Mouse (Mus musculus) cerebellum, adult 9-10 months (tissue): ENCODE data around the gene 1810055G02Rik.

ENCODE experiments used
- DNase-seq: peaks from one replicate; pipeline ENCODE4 v3.0.0; 2022

1810055G02Rik gene

DNA sequence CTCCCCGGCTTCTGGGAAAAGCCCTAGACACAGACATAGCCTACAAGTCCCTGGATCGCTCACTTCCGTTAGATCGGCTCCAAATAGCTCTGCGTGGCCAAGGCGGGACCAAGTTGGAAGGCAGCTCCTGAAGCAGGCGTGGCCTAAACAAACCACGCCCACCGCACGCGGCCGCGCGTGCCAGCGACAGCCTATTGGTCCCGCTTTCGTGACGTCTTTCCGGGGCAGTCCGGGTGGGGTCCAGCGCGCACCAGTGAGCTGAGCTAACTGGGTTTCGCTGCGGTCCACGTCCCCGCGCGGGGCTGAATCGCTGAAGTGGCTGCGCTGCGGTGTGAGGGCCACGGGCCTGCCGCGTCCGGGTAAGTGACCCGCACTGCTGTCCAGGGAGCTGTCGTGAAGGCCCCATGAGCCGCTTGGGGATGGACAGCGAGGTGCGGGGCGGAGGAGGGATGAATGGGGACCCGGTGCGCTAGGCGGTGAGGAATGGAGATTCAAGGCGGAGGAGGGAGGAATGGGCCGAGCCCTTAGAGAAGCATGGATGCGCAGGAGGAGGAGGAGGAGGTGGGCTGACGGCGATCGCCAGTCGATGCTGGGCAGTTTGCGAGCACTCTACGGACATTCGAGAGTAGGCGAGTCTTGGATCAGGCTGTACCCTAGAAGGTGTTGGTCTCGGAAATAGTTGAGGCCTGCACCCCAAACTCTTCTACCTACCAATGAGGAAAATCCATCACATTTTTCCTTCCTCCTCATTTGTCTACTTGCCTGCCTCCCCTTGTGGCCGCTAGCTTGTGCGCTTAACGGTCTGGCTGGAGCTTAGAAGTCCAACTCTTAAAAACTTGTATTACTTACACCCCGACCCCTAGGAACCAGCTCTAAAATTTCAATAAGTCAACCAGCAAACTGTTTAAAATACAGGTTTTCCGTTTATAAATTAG is at the start of gene 1810055G02Rik:
1810055G02Rik (plus strand) TSS at position 216 of the 935 bp plus-strand sequence.
- peak; percentile 99 for DNase-seq

DNA sequence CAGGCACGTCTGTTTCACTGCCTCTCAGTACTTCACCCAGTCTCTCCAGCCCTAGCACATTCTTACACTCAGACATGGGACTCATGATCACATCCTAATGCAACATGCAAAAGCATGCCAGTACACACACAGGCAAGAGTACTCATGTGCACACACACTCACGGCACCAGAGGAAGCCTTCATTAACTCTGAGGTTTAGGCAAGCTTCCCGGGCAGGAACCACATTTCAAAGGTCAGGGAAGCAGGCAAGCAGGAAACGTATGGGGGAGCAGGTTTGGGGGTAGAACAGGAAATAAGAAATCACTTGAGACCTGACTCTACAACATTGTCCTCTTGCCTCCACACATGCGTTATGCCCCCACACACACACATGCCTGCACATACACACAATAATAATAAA is 42.6 kb upstream of the 1810055G02Rik start:
- no peak for DNase-seq

DNA sequence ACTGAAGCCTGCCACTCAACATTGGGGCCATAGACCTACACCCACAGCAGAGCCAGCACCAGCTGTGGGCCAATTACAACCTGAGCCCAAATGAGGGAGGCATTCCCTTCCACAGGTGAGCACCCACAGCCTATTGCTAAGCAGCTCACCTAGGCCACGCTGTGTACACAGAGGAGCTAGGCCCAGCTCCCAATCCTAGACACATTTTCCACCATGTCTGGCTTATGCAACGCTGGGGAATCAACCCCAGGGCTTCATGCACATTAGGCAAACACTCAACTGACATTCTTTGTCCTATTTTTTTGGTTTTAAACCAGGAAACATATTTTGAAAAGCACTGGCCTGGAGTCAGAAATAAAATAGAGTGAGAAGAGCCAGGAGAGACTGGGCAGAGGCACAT is 41.5 kb upstream of the 1810055G02Rik start:
- no peak for DNase-seq

DNA sequence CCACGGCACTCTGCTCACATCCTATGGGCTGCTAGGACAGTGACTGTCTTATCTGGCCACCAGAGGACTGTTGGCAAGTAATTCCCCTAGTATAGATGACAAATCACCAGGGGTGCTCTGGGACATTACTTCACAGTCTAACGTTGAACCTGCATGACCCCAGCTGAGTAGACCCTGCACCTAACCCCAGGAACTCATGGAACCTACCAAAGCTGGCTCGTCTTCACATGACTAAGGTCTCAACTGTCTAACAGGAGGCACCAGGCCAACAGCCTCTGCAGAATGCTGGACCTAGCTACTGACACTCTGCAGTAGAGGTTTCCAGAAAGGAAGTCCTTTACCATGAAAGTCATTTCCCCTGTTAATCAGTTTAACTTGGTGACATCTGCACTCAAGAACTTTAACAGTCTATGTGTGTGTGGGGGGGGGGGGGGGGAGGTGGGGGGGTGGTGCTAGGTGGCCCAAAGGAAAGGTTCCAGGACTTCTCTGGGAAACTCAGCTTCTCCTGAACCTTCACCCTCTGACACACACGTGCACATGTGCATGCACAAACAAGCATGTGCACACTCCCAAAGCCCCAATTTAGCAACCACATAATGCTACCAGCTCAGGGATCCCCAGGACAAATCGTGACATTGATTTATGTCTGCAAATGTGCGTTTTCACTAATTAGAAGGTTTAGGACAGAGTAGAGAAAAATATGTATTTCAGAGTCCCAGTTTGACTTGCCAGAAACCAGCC is 40.8 kb upstream of the 1810055G02Rik start:
- no peak for DNase-seq

DNA sequence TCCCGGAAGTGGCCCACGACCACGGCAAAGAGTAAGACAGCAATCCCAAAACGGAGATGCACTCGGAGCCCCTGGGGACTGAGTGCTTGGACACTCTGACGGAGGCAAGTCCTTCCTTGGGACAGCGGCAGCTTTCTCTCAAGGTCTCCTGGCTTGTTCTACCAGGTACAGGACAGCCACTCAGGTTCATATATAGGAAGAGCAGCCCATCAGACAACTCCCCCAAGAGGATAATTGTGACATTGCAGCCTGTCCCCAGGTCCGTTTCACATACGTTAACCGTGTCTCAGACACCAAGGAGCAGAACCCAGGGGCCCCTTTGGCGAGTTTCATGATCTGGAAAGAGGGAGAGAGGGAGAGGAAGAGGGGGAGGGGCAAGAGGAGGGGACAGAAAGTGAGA is 40.1 kb upstream of the 1810055G02Rik start:
- no peak for DNase-seq

DNA sequence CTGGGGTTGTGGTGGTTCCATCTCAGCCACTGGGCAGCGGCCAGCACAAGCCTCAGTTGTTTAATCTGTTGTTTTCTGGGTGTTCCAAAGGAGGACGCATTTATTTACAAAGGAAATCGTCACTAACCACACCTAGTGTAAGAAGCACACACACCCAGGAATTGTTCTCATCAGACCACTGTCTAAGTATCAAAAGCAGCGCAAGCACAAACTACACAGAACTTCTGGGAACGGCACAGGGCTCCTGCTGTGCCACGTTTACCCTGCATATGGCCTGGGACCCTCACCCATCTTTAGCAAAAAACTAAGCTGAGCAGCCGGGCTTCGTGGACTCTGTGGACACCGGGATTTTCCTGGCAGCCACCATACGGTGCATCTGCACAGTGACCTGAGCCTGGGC is 39.5 kb upstream of the 1810055G02Rik start:
- DNase-seq: no peak

DNA sequence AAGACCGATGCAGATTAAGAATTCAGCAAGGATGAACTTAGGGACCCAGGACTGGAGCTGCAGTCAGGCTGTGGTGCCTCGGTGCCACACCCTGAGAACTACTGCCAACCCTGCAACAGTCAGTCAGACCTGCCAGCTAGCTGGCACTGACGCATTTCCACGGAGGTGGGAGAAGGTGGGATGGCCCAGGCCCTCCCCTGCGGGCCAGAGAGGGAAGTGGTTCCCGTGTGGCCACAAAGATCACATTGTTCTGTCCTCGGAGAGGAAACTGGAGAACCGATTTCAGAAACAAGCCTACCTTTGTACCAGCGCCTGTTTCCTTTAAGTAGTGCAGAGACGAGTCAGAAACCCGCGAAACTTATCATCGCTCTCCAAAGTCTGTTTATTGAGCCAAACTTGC is 39.0 kb upstream of the 1810055G02Rik start:
- DNase-seq: no peak

DNA sequence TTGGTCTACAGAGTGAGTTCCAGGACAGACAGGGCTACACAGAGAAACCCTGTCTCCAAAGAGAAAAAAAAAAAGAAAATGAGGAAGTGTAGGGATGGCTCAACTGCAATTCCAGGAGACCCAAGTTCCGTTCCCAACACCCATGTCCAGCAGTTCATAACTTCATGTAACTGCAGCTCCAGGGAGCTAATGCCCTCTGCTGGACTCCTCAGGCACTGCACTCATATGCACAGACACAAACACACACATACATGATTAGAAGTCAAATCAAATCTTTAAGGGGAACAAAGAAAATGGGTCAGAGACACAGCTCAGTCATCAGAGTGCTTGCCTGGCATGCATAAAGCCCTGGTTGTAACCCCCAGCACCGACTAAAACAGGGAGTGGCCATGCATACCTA is 34.9 kb upstream of the 1810055G02Rik start:
- DNase-seq: no peak

DNA sequence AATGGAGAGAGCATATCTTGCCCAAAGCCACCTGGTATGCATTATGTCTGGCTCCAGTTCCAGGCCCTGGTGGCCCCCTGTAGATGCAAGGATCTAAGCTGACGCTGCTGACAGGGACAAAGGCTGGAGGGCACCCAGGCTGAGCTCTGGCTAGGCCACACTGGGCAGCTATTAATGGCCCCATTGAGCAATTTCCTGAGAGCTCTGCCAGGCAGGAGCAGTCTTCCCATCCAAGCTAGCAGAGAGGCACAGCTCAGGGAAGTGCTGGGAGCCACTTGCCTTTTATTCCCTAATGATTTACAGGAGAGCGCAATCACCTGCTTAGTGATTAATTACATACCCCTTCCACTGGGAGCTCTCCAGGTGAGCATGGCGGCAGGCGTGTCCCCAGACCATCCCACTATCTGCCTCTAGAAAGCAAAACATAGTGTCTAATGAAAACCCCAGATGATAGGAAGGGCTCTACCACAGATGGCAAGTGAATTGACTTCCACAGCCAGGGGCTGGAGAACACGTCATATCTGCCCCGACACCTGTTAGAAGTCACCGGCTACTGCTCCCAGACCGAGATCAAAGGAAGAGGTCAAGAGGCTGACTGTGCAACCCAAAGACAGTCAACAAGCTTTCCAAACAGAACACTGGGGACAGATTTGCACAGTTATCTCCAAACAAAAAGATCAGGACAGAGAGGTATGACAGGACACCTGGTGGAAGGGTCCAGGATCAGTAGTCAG is 33.8 kb upstream of the 1810055G02Rik start:
- DNase-seq: no peak

DNA sequence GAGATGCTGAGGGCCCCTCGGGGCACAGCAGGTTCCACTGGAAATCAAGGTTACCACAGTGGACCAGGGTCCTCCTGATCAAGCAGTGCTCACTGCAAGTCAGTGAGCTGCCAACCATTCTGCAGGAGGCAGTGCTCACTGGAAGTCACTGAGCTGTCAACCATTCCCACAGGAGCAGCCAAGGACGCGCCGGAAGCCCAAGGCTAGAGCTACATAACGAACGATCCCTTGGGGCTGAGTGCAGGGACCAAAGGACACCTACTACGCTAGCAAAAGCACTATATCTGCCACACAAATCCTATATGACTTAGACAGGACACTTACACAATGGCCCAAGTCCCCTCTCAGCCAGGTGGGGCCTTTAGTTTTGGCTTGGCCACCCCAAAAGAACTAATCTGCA is 27.4 kb upstream of the 1810055G02Rik start:
- no peak for DNase-seq

DNA sequence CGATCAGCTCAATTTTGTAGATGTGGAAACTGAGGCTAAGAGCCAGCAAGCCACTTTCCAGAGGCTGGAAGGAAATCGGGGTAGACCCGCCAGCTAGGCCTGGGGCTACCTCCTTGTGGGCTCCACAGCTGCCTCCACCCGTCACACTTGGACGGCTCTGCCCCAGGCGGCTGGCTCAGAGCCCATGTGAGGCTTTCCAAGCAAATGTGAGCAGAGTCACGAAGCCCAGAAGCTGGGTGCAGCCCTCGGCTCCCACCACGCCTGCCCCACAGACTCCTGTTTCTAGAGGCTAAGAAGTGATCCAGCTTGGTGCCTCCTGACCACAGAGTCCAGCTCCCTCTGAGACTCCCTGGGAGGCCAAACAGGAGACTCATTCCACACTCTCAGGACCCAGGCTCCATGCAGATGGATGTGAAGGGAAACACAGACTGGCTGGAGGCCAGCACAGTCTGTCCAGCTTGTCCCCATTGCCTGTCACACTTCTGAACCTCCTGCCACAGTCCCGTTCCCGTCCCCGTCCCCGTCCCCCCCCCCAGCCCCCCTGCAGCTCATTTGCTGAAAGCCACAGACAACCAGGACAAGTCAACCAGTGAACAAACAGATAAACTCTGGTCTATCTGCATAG is 26.7 kb upstream of the 1810055G02Rik start:
- no peak for DNase-seq

DNA sequence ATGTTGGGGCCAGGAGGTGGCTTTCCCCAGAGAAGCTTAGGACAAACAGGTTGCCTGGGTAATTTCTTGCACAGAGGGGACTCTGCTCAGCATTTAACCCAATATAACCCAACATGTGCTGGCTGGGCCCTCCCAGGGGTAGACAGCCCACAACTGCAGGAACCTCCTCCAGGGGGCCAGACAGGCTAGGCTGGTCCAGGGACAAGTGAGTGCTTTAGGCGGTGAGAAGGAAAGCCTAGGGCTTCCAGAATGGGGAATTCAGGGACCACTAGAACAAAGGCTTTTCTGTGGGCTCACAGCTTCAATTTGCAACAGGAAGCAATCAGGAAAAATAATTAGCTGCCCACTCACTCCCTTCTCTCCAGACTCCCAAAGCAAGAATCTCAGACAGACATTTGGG is 23.7 kb upstream of the 1810055G02Rik start:
- no peak for DNase-seq

DNA sequence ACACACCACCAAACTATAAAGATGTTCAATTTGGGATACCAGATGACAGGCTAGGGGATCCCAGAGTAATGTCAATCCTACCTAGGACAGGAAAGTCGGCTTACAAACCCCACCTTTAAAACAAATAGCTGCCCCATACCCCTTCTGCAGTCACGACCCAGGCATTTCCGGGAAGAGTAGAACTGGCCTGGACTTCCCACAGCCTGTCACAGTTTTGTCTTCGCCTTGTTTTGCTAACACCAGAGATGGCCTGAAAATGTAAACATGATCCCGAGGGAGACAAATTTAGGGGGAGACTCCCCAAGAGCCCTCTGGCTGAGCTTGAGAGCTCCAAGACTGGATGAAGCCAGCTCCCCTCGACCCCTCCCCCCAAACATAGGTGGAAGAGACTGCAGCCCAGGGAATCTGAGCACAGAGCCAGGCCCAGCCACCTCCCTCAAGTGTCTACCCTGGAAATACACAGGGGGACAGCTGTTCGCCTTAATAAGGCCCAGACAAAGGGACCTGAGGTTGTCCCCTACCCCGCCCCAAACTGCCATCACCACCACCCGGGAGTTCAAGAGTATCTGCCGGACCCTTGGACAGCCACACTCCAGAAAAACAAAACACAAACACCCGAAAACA is 23.0 kb upstream of the 1810055G02Rik start:
- no peak for DNase-seq

DNA sequence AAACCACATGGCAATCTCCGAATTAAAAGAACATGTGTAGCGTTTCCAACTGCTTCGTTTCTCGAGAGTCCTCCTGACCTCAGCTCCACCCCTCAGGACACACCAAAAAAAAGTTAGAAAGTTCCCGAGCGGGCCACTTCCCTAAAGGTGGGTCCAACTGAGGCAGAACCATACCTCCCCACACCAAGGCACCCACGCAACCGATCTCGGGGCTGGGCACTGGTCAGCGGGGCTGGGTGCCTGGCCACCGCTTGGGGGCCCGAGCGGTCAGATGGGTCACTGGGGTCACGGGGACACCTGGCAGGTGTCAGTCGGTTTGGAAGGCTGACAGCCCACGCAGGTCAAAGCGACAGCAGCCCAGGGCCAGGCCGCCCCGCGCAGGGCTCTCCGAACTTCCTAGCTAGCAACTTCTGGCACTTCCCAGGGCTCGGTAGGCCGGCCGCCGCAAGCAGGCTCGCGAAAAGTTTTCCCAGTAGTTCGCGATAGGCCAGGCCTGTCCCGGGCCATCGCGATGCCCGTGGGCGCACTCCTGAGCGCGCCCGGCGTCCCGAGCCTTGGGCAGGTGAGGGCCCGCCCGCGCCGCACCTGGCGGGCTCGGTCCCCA is 22.4 kb upstream of the 1810055G02Rik start:
- DNase-seq: no peak

DNA sequence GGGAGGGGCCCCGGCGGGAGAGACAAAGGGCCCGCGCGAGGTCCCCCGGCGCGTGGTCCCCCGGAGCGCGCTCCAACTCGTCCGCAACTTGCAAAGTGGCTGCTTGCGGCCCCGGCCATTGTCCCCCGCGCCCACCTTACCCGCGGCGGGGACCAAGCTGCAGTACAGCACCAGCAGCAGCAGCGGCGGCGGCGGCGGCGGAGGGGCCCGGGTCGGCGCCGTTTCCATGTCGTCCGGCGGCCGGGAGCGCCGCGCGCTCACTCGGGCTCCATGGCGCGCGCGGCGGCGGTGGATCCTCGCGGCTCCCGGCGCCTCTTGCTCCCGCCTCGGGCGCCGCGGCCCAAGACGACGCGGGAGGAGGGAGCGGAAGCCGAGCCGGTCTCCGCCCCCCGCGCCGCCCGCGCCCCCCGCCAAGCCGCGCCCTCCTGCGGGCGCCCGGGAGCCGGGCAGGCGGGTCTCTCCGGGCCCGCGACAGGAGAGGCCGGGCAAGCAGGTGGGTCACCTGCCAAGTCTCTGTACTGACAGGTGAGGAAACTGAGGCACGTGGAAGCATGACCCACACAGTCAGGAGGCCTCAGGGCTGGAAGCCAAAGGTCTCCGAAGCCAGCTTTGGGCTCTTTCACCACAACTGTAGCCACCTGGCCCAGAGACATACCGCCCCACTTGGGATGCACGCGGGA is 21.7 kb upstream of the 1810055G02Rik start, which contains the start of gene Lrp5:
Lrp5 (minus strand) TSS at position 350 of the 680 bp plus-strand sequence.
- DNase-seq: no peak

DNA sequence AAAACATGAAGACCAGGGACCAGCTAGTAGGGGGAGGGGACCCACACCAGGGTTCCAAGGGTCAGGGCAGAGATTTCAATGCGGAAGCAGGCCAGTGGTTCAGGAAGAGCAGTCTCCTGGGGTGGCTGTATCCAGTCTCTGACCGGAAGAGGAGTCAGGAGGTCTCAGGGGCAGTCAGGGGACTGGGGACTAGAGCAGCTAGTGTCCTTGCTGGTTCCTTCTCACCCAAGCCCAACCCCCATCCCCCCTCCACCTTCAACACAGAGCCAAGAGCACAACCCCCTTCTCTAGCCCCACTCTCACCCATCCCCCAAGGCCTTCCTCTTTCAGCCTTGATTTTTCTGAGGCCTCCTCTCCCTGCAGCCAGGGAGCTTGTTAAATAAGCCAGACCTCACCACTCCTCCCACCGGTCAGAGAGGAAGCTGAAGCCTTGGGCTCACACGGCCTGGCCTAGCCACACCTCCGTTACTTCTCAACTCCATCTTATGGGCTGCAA is 20.4 kb upstream of the 1810055G02Rik start:
- DNase-seq: no peak

DNA sequence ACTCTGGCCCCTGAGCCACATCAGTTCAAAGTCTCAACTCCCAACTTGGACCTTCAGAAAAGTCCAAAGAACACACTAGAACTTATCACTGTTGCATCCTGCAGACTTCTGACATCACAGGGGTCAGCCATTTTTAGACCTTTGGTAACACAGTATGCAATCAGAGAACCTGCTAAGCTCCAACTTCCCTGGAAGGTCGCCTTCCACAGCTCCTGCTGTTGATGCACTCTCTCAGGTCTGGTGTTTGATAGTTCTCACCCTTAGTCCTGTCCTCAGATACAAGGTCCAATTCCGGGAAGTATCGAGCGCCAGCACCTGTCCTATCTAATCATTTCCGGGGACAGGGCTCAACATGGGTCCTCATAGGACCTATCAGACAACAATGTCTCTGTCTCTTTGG is 16.8 kb upstream of the 1810055G02Rik start:
- DNase-seq: no peak

DNA sequence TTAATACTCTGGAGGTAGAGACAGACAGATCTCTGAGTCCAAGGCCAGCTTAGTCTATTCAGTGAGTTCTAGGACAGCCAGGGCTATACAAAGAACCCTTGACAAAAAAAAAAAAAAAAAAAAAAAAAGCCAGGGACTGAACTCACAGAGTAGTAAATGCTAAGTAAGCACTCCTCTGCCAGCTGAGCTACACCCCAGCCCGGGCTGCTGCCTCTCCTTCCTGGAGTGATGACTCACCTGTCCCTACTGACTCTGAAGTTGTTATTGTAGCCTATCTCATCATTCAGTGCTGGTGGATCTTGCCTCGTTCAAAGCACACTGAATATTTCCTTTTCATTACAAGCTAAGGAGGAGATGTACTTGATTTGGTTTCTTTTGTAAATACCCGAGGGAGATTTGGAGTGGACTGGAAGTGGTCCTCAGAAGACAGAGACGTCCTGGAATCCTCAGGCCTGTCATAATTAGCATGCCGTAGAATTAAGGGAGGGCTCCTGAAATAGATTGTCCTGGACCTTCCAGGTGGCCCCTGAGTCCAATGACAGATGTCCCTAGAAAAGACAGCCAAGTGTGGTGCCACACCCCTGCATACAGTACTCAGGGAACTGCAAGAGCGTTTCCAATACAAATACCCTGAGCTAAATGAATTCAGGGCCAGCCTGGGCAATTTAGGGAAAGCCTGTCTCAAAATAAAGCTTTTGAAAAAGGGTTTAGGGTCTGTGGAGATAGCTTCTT is 15.5 kb upstream of the 1810055G02Rik start:
- peak; percentile 42 for DNase-seq

DNA sequence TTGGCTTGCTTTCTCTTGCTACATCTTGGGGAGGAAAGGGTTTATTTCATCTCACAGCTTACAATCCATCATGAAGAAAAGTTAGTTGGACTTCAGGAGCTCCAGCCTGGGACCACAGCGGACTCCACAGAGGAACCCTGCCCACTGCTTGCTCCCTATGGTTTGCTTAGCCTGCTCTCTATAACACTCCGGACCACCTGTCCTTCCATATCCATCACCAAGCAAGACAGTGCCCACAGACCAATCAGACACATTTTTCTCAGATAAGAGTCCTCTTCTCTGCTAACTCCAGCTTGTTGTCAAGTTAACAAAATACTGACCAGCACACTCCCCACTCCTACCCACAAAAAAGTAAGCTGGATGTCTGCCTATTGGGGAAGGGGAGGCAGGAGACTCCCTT is 13.6 kb upstream of the 1810055G02Rik start:
- no peak for DNase-seq

DNA sequence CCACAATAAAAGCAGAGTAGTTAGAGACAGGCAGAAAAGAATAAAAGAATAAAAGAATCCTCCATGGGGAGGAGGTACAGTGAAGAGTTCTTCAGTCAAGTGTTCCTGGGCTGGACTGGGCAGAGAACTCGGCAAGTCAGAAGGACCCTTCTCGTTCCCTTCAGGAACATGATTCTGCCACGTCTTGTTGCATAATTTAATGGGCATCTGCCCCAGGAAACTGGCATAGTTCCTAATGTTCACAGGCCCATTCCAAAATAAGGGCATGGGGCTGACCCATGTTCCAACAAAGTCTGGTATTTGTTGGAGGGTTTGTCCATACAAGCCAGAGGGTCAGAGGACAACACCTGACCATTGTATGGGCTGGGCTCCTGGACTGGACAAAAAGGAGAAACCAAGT is 13.1 kb upstream of the 1810055G02Rik start:
- DNase-seq: no peak
